Mouse (Mus musculus): Measurements from ENCODE around the gene Dync1i2.

Dync1i2 gene

DNA sequence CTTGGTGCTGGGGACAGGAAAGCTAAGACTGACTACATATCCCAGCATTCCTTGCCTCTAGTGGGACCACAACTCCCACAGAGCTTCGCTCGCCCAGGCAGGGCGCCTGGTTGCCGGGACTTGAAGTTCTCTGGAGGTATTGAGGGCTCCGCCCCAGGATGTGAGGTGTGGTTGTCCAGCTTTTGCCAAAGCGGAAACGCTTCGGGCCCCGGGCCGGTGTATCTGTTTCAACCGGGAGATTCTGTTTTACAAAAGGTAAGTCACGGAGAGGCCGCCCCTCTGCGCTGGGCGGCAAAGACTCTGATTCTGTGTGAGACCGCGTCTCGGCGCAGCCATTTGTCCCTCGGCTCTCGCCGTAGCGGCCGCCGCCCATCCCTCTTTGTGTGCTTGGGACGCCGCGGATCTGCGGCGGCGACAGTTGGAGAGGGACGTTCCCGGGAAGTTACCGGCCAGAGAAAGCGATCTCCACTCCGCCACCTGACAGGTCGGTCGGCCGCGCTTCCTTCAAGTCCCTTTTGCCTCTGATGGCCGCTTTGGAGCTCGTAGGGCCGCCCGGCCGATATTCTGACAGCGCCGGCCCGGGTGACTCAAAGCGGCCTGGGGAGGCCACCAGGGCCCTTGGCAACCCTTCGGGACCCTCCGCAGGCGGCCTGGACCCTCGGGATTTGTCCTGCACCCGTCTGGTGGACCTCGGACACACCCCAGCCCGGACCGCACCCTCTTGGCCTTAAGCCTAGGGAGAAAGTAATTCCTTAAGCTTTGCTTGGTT, at the start of gene Dync1i2:
Gene Dync1i2 (plus strand): TSS at position 116 of the 769 bp plus-strand sequence.
- DNase-seq (ENCODE audit: low spot score in 2 of 2): peak; percentile 93 to 94

GRCm38 (mm10) chr2:71162831-71163621, 48.5 kb upstream of the Dync1i2 start:
- DNase-seq (ENCODE audit: low spot score in 2 of 2): no peak

GRCm38 (mm10) chr2:71167211-71167610, 44.3 kb upstream of the Dync1i2 start:
- DNase-seq (ENCODE audit: low spot score in 2 of 2): no peak

GRCm38 (mm10) chr2:71168461-71169021, 43.0 kb upstream of the Dync1i2 start:
- DNase-seq (ENCODE audit: low spot score in 2 of 2): no peak

- DNase-seq (ENCODE audit: low spot score in 2 of 2): no peak
Observed at GRCm38 (mm10) chr2:71173031-71173430, 38.5 kb upstream of the Dync1i2 start.

DNA sequence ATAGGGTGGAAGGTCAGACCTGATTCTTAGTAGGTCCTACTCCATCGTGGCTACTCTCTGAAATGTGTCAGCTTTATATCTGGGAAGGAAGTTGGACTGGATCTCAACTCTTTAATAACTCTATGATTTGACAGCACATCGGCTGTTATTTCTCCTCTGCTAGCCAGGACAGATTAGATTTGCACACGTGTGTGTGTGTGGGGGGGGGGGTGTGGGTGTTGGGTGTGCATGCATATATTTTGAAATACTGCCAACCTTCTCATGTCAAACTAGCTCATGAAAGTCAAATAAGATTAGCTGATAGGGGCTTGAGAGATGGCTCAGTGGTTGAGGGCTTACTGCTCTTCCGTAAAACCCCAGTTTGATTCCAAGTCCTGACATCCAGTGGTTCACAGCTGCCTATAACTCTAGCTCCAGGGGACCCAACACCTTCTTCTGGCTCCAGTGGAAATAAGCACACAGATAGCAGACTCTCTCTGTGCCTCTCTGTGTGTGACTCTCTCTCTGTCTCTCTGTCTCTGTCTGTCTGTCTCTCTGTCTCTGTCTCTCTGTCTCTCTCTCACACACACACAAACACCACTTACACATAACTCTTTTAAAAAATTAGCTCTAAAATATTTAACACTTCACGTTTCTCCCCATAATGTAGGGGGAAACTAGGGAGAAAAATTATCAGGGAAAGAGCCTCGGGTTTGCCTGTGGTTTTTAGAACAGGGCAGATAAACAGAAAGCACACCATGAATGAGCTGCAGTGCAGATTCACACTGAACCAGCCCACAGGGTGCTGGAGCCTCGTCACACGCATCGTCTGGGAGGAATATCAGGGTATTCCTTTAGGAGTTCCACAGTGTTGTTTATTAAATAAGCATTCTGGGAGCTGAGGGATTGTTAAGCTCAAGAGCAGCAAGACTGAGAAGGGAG, 34.9 kb upstream of the Dync1i2 start:
- no peak for DNase-seq (ENCODE audit: low spot score in 2 of 2)

- no peak for DNase-seq (ENCODE audit: low spot score in 2 of 2)
Observed at GRCm38 (mm10) chr2:71177250-71177615, 34.3 kb upstream of the Dync1i2 start.

- no peak for DNase-seq (ENCODE audit: low spot score in 2 of 2)
Observed at GRCm38 (mm10) chr2:71177760-71178159, 33.7 kb upstream of the Dync1i2 start.

DNA sequence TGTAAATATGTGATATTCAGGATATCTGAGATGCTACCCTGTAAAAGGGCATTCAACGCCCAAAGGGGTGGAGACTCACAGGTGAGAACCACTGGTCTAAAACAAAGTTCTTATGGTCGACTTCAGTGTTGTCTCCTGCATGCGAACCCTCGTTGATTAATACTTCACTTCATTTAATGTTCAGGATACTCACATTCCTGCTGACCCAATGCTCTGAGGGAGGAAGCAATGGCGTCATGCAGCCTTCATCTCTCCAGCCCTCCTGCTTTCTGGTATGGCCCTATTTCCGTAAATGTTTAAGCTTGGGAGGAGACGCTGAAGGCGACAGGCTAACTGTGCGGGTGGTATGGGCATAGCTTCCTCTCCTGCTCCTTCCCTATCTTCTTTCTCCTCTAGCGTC, 31.8 kb upstream of the Dync1i2 start:
- no peak for DNase-seq (ENCODE audit: low spot score in 2 of 2)

GRCm38 (mm10) chr2:71180566-71181217, 30.8 kb upstream of the Dync1i2 start:
- DNase-seq (ENCODE audit: low spot score in 2 of 2): no peak

- DNase-seq (ENCODE audit: low spot score in 2 of 2): no peak
Observed at GRCm38 (mm10) chr2:71187950-71188349, 23.6 kb upstream of the Dync1i2 start.

- no peak for DNase-seq (ENCODE audit: low spot score in 2 of 2)
Observed at GRCm38 (mm10) chr2:71188861-71189260, 22.6 kb upstream of the Dync1i2 start.

DNA sequence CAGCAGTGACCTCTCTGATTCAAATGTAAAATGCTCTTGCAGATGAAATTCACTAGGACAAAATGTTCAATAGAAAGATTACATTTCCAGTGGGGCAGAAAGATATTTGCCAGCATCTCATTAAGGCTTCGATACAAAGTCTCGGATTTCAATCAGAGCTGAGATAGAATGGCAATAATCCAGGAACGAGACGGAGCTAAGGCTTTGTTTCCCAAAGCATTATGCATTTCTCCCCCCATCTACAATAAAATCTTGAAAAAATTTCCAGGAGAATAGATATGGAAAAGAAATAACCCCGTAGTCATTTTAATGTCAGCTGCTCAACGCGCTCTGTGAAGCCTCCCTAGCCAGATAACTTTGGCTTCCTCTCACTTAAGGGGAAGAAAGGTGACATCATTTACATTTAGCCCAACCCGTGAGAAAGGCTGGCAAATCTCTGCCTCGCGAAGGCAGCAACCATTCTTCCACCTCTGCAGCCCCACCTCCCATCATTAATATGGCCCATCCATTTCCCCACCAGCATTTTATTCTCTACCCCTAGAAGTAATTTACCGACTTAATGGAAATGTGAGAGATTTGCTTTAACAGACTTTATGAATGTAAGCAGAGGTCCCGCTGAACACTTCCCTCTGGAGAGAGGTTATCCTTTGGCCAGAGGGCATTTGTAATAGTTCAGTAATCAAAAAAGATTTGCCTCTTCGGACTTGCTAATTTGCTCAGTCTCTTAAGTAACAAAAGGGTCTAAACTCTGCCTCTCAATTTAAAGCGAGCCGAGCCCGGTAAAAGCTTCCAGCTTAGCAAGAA, 19.9 kb upstream of the Dync1i2 start:
- no peak for DNase-seq (ENCODE audit: low spot score in 2 of 2)

- DNase-seq (ENCODE audit: low spot score in 2 of 2): no peak
Observed at GRCm38 (mm10) chr2:71192195-71192807, 19.2 kb upstream of the Dync1i2 start.

GRCm38 (mm10) chr2:71194137-71194960, 17.2 kb upstream of the Dync1i2 start:
- no peak for DNase-seq (ENCODE audit: low spot score in 2 of 2)

DNA sequence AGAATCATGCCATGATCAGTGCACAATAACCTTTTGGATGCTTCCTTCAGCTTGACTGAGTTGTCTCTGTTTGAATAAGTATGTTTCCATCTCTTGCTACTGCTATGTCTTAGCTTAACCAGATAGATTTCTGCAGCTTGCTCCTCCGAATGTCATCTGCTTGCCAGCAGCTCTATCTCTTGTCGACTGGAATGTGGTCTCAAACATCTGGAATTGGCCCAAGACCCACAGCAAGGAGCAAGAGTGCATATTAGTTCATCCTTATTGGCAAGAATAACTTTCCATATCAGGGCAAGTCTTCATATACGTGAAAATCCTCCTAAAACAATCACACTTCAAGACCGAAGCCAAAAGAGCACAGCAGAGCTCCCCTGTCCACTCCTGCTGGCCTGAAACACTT, 14.6 kb upstream of the Dync1i2 start:
- no peak for DNase-seq (ENCODE audit: low spot score in 2 of 2)

DNA sequence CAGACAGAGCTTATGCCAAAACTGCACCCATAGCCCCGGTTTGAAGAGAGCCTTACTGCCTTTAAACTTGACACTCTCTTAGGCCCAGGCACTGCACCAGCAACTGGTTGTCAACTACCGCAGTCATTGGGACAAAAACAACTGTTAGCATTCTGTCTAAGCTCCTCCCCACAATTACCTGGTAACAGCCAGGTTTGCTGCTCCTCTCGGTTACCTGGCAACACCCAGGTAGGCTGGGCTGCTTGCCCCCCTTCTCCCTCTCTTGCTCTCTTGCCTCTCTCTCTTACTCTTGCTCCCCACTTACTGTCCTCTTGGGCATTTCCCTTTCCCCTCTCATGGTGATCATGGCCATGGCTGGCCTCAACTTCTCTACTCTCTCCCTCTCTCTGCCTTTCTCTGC, 12.6 kb upstream of the Dync1i2 start:
- DNase-seq (ENCODE audit: low spot score in 2 of 2): no peak

GRCm38 (mm10) chr2:71200485-71200884, 11.0 kb upstream of the Dync1i2 start:
- peak in 1 of 2 experiments; percentile 27 for DNase-seq (ENCODE audit: low spot score in 2 of 2)

DNA sequence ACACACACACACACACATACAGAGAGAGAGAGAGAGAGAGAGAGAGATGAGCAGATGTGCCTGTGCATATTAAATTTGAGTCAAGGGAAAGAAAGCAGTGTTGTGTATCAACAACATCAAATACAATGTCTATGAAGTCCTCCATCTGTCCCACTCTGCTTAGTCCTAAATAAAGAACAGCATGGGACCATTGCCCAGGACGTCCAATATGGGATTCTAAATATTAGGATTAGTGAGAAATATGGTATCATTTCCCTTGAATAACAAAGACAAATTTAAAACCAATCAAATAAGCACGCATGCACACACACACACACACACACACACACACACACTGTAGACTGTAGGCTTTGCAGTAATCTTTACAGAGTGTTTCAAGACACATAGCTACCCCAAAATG, 9.6 kb upstream of the Dync1i2 start:
- no peak for DNase-seq (ENCODE audit: low spot score in 2 of 2)
